Mouse (Mus musculus) neural tube, embryonic 13.5 days (tissue): ENCODE measurements at regions not wholly inside any gene's neighbourhood (a gene's known extent, or its start where the extent isn't known, plus 50 kb on each side); places are given as distances from the start of the nearest gene placed in this dataset.

Source experiments
- ATAC-seq: fragments of 200-750 bp; cut with Nextera tagmentation; 2 replicates; pipeline ENCODE4 v1.8.0; 2017; ENCODE audit warnings: low read depth, mild to moderate bottlenecking, moderate TSS enrichment, moderate library complexity
- H3K27ac ChIP-seq: fragments of 300-500 bp; sonication (generic); replicated peaks from 2 replicates; pipeline ENCODE4 v1.5.1; 2015; ENCODE audit warnings: moderate library complexity, mild to moderate bottlenecking, inconsistent platforms
- H3K27me3 ChIP-seq: fragments of 300-500 bp; sonication (generic); 2 replicates; pipeline ENCODE4 v1.6.1; 2015; ENCODE audit warnings: mild to moderate bottlenecking, inconsistent platforms
- H3K36me3 ChIP-seq: fragments of 300-500 bp; sonication (generic); 2 replicates; pipeline ENCODE4 v1.6.1; 2015; ENCODE audit warnings: mild to moderate bottlenecking, inconsistent platforms
- H3K4me1 ChIP-seq: fragments of 300-500 bp; sonication (generic); replicated peaks from 2 replicates; pipeline ENCODE4 v1.6.1; 2015; ENCODE audit warnings: inconsistent platforms
- H3K4me2 ChIP-seq: fragments of 300-500 bp; sonication (generic); 2 replicates; pipeline ENCODE4 v1.6.1; 2015; ENCODE audit warnings: inconsistent platforms, mild to moderate bottlenecking, moderate library complexity
- H3K4me3 ChIP-seq: fragments of 300-500 bp; sonication (generic); 2 replicates; pipeline ENCODE4 v1.5.1; 2015; ENCODE audit warnings: mild to moderate bottlenecking, inconsistent platforms
- H3K9ac ChIP-seq: fragments of 300-500 bp; sonication (generic); 2 replicates; pipeline ENCODE4 v1.6.1; 2015; ENCODE audit warnings: moderate library complexity, mild to moderate bottlenecking, inconsistent platforms
- H3K9me3 ChIP-seq: fragments of 300-500 bp; sonication (generic); 2 replicates; pipeline ENCODE4 v1.6.1; 2016; ENCODE audit warnings: inconsistent platforms
- WGBS: fragments of 180-500 bp; shearing (Covaris S2); methylation state at CpG from one replicate; pipeline ENCODE4 v1.1.7; 2015; 5-methylcytosine and 5-hydroxymethylcytosine counted together

DNA sequence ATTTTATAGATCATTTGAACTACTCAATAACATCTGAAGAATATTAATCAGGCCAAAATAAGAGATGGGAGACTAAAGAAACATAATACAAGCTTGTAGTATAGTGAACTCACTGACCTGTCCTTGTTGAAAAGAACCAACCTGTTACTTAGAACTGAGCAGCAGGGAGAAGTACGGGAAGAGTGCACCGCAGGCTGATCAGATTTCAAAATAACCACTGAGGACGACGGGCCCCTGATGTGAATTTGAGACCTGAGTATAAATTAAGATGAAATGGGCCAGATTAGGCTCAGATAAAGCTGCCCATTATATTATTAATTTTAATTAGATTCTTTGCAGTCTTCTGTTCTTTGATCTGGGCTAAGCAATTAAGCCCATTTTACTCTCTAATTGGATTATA is 391.2 kb upstream of the Tyrp1 start:
- H3K9ac ChIP-seq = no peak overlapping the region
- H3K4me2 ChIP-seq = no peak overlapping the region
- H3K9me3 ChIP-seq = no peaks in the 10 kb centered on the region
- no peak for ATAC-seq
- no peaks in the 10 kb centered on the region for H3K4me1 ChIP-seq
- H3K27ac ChIP-seq = no peak overlapping the region
- H3K27me3 ChIP-seq = no peaks in the 10 kb centered on the region
- no peak overlapping the region for H3K4me3 ChIP-seq
- no peaks in the 10 kb centered on the region for H3K36me3 ChIP-seq
- WGBS = 75% methylated on average over 4 of the region's 4 CpGs

DNA sequence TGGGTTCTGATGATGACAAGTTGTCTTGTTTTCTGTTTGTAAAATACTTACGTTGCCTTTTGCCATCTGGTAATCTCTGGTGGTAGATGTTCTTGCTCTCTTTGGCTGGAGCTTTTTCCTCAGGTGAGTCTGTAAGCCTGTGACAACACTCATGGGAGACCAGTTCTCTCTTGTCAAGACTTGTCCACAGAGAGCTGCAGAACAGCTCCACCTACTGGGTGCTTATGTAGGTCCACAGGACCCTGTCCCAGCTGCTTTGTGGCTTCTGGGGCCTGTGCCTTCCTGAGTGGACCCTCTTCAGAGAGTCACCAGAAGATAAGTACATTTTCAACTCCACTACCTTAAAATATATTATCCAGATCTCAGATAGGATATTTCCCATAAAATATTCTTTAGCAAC is 370.3 kb upstream of the Tyrp1 start:
- no peak overlapping the region for H3K4me3 ChIP-seq
- 97% methylated on average over 1 of the region's 1 CpGs for WGBS
- H3K4me1 ChIP-seq = no peaks in the 10 kb centered on the region
- H3K4me2 ChIP-seq = no peak overlapping the region
- no peak overlapping the region for H3K27ac ChIP-seq
- H3K9ac ChIP-seq = no peak overlapping the region
- no peaks in the 10 kb centered on the region for H3K9me3 ChIP-seq
- no peaks in the 10 kb centered on the region for H3K27me3 ChIP-seq
- H3K36me3 ChIP-seq = no peaks in the 10 kb centered on the region
- ATAC-seq = no peak

DNA sequence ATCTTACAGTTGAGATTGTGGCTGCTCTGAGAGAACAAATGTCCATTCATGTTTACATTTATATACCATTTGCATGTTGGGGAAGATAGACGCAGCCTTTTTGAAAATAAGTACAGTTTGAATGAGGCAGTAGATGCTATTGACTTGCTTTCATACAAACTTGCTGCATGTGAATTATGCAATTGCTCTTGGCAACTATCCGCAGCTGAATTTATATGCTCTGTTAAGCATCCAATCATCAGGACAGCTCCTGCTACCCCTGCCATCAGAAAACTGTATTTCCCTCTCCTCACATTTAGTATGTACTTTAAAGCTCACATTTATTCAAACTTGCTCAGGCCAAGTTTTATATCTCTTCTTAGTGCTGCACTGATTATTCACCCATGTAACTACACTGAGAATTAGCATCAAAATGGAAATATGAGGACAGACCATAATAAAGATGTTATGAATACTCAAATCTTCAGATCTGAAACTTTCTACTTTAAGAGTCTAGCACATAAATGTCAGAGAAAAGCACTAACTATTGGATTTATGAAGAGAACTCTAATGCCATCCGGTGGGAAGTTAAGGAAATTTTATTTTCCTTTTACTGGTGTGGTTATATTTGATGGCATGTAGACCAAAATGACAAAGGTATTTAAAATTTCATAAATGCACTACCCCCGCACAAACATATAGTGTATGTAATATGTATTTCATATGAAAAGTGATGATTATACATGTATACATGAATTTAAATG is 358.0 kb upstream of the Tyrp1 start:
- no peak overlapping the region for H3K4me2 ChIP-seq
- H3K9ac ChIP-seq = no peak overlapping the region
- no peak overlapping the region for H3K27ac ChIP-seq
- H3K4me3 ChIP-seq = no peak overlapping the region
- no peak for ATAC-seq
- H3K27me3 ChIP-seq = no peaks in the 10 kb centered on the region
- no peaks in the 10 kb centered on the region for H3K4me1 ChIP-seq
- no peaks in the 10 kb centered on the region for H3K36me3 ChIP-seq
- no peaks in the 10 kb centered on the region for H3K9me3 ChIP-seq
- 78% methylated on average over 4 of the region's 4 CpGs for WGBS

DNA sequence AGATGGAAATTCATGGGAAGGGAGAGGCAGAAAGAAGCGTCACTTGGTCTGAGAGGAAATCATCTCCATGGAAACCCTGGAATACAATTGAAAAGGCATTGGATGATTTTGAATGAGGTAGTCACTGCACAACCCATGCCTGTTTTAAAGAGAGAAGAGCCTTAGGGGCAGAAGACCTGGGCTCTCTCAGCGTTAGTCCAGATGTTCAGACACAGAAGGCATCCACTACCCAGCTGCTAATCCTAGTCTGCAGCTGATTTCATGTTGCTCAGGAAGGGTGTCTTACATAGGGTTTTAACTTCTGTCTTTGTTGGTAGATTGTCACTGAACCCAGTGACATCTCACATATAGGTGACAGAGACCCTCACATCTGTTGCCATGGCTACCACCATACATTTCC is 318.8 kb upstream of the Tyrp1 start:
- H3K27ac ChIP-seq = no peak overlapping the region
- H3K9ac ChIP-seq = no peak overlapping the region
- peaks cover 9% of the 10 kb centered on the region; the same call in 1 of the 2 replicates for H3K4me1 ChIP-seq
- H3K27me3 ChIP-seq = no peaks in the 10 kb centered on the region
- H3K36me3 ChIP-seq = no peaks in the 10 kb centered on the region
- H3K4me3 ChIP-seq = no peak overlapping the region
- no peak overlapping the region for H3K4me2 ChIP-seq
- ATAC-seq = no peak
- 44% methylated on average over 2 of the region's 2 CpGs for WGBS
- no peaks in the 10 kb centered on the region for H3K9me3 ChIP-seq

DNA sequence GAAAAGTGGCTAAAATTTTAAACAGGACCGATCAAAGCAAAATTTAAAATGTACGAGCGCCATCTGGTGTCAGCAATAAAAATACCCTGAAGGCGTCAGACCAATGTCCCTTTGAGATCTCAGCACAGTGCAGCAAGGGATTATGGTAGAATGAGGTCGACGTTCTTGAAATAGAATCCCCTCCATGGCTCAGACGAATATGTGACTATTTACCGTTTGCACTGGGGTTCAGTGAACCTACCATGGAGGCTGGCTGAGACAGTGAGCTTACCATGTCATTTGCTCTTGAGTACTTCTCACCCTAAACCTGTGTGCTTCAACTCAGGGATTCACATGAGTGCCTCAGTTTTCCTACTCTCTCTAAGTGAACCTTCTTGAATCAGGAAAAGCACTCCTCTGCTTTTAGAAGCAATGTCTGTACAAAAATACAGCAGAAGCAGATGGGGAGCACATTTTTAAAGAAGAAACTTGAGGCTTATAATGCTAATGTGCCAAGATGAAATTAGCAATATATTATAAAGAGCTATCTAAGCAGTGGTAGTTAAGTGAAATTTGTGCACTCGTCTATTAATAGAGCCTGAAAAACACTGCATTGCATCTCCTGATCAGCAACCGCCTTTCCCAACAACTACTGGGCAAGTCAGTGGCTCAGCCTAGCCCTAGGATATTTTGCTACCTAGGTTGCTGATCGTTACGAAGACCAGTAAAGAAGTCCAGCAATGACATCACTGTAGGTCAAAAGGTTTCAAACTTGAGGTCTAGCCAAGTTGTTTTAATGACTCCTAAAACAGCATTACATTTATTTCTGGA is 316.2 kb upstream of the Tyrp1 start:
- Histone ChIP-seq H3K4me3 (no peak overlapping the region), H3K9me3 (no peaks in the 10 kb centered on the region), H3K27ac (no peak overlapping the region), H3K4me1 (peaks cover 9% of the 10 kb centered on the region; the same call in 1 of the 2 replicates), H3K36me3 (no peaks in the 10 kb centered on the region), H3K9ac (no peak overlapping the region), H3K4me2 (peak overlapping the region; percentile 46), H3K27me3 (no peaks in the 10 kb centered on the region)
- ATAC-seq = 0 out of 2 replicates have a peak, but pooled peaks have one; percentile 75
- WGBS = 31% methylated on average over 12 of the region's 12 CpGs

DNA sequence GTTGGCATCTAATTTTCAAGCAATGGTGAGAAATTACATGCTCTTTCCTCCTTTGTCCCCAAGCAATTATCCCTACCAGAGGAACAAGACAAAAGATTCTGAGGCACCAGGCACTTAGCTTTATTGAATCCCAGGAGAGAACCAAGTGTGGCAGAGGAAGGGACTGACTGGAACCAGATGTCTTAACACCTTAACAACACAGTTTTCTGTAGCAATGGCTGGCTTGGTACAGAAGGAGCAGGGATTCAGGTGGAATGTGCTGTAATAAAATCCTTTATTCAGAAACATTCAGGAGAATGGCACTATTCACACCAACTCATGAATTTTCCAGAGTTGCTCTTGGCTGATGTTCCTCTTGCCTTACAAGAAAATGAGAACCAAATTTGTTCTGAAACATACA is 315.3 kb upstream of the Tyrp1 start:
- ATAC-seq = no peak
- Histone ChIP-seq H3K4me1 (peaks cover 9% of the 10 kb centered on the region; the same call in 1 of the 2 replicates), H3K4me2 (no peak overlapping the region), H3K27me3 (no peaks in the 10 kb centered on the region), H3K4me3 (no peak overlapping the region), H3K9ac (no peak overlapping the region), H3K27ac (no peak overlapping the region), H3K36me3 (no peaks in the 10 kb centered on the region), H3K9me3 (no peaks in the 10 kb centered on the region)

DNA sequence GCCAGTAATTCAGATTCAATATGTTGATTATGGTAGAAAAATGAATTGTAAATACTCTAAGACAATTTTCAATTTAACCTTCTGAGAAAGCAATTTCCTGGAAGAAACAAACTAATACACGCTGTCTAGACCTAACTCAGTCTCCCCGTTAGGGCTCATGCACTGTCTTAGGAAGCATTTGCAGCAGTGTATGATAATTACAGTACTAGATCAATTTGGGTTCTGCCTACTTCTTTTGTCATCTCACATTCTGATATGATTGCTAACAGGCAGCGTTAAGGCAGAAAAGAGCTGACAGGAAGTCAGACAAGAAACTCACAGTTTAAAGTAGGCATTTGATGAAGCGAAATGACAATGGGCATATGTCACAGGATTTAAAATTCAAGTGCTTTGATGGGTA is 294.1 kb upstream of the Tyrp1 start:
- Histone ChIP-seq H3K27me3 (no peaks in the 10 kb centered on the region), H3K4me3 (no peak overlapping the region), H3K9me3 (no peaks in the 10 kb centered on the region), H3K27ac (no peak overlapping the region), H3K4me1 (0 out of 2 replicates have a peak, but pooled peaks cover 2% of the 10 kb centered on the region), H3K36me3 (no peaks in the 10 kb centered on the region), H3K9ac (no peak overlapping the region), H3K4me2 (no peak overlapping the region)
- 80% methylated on average over 4 of the region's 4 CpGs for whole genome bisulfite sequencing
- no peak for ATAC-seq

DNA sequence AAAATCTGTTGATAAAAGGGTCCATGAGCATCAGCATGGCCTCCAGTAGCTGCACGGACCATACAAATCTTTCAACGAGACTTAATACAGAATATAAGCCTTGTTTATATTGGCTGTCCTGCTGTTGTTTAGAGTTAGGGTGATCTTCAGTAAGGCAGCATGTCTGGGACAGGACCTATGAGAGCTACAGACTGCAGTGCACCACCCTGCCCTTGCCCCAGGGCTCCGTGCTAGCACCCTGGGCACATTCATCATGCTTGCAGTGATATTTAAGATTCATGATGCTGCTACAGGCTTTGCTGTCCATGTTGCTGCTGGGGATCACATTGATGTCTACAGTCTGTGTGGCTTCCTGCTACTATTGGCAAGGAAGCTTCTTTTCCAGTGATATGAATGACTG is 288.8 kb upstream of the Tyrp1 start:
- H3K36me3 ChIP-seq = no peaks in the 10 kb centered on the region
- H3K27me3 ChIP-seq = no peaks in the 10 kb centered on the region
- no peak overlapping the region for H3K9ac ChIP-seq
- no peak for ATAC-seq
- H3K4me2 ChIP-seq = no peak overlapping the region
- H3K4me3 ChIP-seq = no peak overlapping the region
- 0 out of 2 replicates have a peak, but pooled peaks cover 2% of the 10 kb centered on the region for H3K4me1 ChIP-seq
- 89% methylated on average over 3 of the region's 3 CpGs for WGBS
- H3K9me3 ChIP-seq = no peaks in the 10 kb centered on the region
- no peak overlapping the region for H3K27ac ChIP-seq

DNA sequence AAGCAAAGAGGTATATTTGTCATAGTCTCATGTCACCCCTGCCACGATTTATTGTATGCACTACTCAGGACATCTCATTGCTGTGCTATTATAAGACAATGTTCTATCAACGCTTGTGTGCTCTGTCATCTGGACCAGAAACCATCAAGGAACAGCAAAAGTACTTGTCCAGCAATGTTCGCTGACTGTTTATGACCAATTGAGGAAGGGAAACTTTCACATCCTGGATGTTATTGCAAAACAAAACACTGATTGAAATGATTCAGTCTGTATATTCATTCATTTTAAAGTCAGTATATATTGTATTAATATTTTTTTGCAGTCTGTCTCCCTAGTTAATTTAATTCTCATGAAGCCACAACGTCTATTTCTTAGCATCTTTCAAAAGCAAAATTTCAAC is 244.5 kb upstream of the Tyrp1 start:
- Histone ChIP-seq H3K4me3 (no peak overlapping the region), H3K4me1 (no peaks in the 10 kb centered on the region), H3K9me3 (no peaks in the 10 kb centered on the region), H3K27me3 (no peaks in the 10 kb centered on the region), H3K27ac (no peak overlapping the region), H3K4me2 (no peak overlapping the region), H3K36me3 (no peaks in the 10 kb centered on the region), H3K9ac (no peak overlapping the region)
- WGBS = 82% methylated on average over 4 of the region's 4 CpGs
- no peak for ATAC-seq

DNA sequence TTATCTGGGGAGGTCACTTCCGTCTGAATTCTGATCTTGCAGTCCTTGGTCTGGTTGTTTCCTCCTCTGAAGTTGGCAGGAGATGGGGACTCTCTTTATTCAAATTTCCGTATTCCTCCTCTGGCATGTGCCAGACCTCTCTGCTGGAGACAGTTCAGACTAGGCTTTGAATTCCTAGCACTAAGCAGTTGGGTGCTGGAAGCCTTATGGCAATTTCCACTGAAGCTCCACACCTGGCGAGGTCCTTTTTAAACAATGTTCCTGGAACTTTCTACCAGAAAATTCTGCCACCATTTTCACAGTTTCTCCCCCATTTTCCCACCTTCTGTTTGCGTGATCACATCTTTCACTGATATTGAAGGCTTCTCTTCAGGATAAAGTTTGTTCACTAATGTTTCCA is 205.7 kb upstream of the Tyrp1 start:
- Histone ChIP-seq H3K9me3 (no peaks in the 10 kb centered on the region), H3K4me1 (no peaks in the 10 kb centered on the region), H3K36me3 (no peaks in the 10 kb centered on the region), H3K27me3 (no peaks in the 10 kb centered on the region), H3K27ac (no peak overlapping the region), H3K4me2 (no peak overlapping the region), H3K9ac (no peak overlapping the region), H3K4me3 (no peak overlapping the region)
- WGBS = 79% methylated on average over 4 of the region's 4 CpGs
- no peak for ATAC-seq

DNA sequence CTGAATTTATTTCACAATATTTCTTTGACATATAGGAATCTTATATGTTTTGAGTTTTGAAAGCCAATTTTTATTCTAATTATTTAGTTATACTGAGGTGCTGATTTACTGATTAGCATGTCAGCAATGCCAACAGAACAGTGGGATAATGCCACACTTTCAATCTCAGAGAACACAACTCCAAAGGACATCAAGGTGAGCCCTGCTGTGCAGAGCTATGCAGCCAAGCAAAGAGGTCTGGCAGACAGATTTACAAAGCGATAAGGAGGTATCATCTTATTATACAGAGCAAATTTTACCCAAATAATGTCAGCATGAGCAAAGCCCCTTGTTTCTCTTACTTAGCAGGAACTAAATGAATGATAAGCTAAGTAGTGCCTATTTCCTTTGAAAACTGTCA is 204.7 kb upstream of the Tyrp1 start:
- Histone ChIP-seq H3K4me3 (no peak overlapping the region), H3K9me3 (no peaks in the 10 kb centered on the region), H3K4me2 (no peak overlapping the region), H3K4me1 (no peaks in the 10 kb centered on the region), H3K9ac (no peak overlapping the region), H3K27ac (no peak overlapping the region), H3K36me3 (no peaks in the 10 kb centered on the region), H3K27me3 (no peaks in the 10 kb centered on the region)
- ATAC-seq = no peak
- 78% methylated on average over 1 of the region's 1 CpGs for WGBS

DNA sequence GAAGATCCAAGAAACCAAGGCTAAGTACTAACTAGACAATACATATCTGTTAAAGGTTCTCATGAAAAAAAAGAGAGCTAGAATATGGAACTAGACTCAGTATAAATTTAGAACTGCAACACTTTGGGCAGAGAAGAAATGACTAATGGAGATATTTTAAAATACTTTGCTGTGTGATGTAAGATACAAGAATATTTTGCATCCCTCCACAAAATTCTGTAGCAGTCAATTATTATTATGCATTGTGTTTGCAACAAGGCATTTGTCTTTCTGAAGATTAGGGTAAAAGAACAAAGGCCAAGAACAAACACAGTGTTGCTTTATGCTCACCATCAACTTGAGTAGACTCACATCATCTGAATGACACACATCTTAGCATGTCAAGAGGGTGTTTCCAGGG is 203.7 kb upstream of the Tyrp1 start:
- H3K9me3 ChIP-seq = no peaks in the 10 kb centered on the region
- no peaks in the 10 kb centered on the region for H3K4me1 ChIP-seq
- no peak overlapping the region for H3K4me2 ChIP-seq
- H3K27ac ChIP-seq = no peak overlapping the region
- ATAC-seq = no peak
- H3K27me3 ChIP-seq = no peaks in the 10 kb centered on the region
- no peaks in the 10 kb centered on the region for H3K36me3 ChIP-seq
- no peak overlapping the region for H3K9ac ChIP-seq
- no peak overlapping the region for H3K4me3 ChIP-seq

DNA sequence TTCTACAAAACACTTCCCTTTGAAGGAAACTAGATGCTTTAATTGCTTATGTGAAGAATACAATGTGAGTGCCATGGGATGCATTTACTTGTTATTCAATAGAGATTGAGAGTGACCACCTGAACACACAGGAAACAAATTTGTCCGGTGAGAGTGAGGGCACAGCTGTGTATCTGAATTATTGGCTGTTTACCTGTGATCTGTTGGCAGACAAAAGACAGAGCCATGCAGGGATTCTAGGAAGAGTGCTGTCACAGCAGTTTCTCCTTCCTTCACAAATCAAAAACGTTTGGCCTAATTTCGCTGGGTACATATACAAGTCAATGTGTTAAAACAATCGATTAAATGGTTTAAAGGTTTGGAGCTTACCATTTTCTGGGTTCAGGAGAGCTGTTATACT is 202.9 kb upstream of the Tyrp1 start:
- Histone ChIP-seq H3K9ac (no peak overlapping the region), H3K4me2 (no peak overlapping the region), H3K4me3 (no peak overlapping the region), H3K36me3 (no peaks in the 10 kb centered on the region), H3K9me3 (no peaks in the 10 kb centered on the region), H3K4me1 (no peaks in the 10 kb centered on the region), H3K27ac (no peak overlapping the region), H3K27me3 (no peaks in the 10 kb centered on the region)
- ATAC-seq = no peak
- WGBS = 76% methylated on average over 4 of the region's 4 CpGs
